In genomic region chr6:28595231-28595630, GRCm38 (mm10) we compare ENCODE assay signal across 22 mouse cellular contexts.
"Had no signal": no experiment of that assay in that cellular context is flagged by ENCODE, and none has a peak within 500 bp of the region (broad histone marks: within the 10 kb centered on the region; RNA-seq: fewer than 3 reads in every experiment).

No protein-coding gene starts in this region.

- H3K36me3 ChIP-seq: hindbrain, embryonic 13.5 days; hindbrain, embryonic 15.5 days had no signal

- H3K9ac ChIP-seq: heart, embryonic 12.5 days; hindbrain, embryonic 13.5 days; hindbrain, embryonic 15.5 days; kidney, embryonic 15.5 days; limb, embryonic 13.5 days; limb, embryonic 15.5 days; liver, embryonic 13.5 days had no signal

- H3K4me2 ChIP-seq: heart, embryonic 12.5 days; hindbrain, embryonic 13.5 days; hindbrain, embryonic 15.5 days; kidney, embryonic 15.5 days; limb, embryonic 13.5 days; limb, embryonic 15.5 days; liver, embryonic 13.5 days had no signal

- H3K4me1 ChIP-seq: heart, embryonic 10.5 days; hindbrain, embryonic 15.5 days; kidney, embryonic 15.5 days; limb, embryonic 13.5 days; limb, embryonic 15.5 days had no signal

- DNase-seq: gastrocnemius, postnatal 14 days; gastrocnemius, postnatal 36 days; heart, adult 18-20 months; heart, postnatal 10 days; heart, postnatal 4 days; kidney, adult 11 months; kidney, adult 2 months; kidney, postnatal 14 days; kidney, postnatal 36 days; layer of hippocampus, adult 9-11 months; layer of hippocampus, postnatal 36 days; liver, embryonic 13.5 days had no signal

- H3K27me3 ChIP-seq: heart, embryonic 12.5 days; hindbrain, embryonic 13.5 days; hindbrain, embryonic 15.5 days; kidney, embryonic 15.5 days; limb, embryonic 13.5 days; limb, embryonic 15.5 days; liver, embryonic 13.5 days had no signal

- H3K9me3 ChIP-seq: heart, embryonic 10.5 days; heart, embryonic 12.5 days; hindbrain, embryonic 13.5 days; hindbrain, embryonic 15.5 days; kidney, embryonic 15.5 days; limb, embryonic 13.5 days; limb, embryonic 15.5 days; liver, embryonic 13.5 days had no signal

- ATAC-seq: hindbrain, postnatal 0 days; intestine, embryonic 16.5 days had no signal

- H3K27ac ChIP-seq: heart, embryonic 10.5 days; hindbrain, embryonic 13.5 days; hindbrain, embryonic 15.5 days; hindbrain, postnatal 0 days; kidney, embryonic 15.5 days; kidney, postnatal 0 days; limb, embryonic 13.5 days; limb, embryonic 15.5 days; liver, embryonic 13.5 days had no signal

- H3K4me3 ChIP-seq: heart, embryonic 10.5 days; heart, embryonic 12.5 days; hindbrain, embryonic 13.5 days; hindbrain, embryonic 15.5 days; kidney, embryonic 15.5 days; limb, embryonic 13.5 days; limb, embryonic 15.5 days; liver, embryonic 13.5 days had no signal
